In genomic region chr12:76165641-76166040, GRCm38 (mm10) we compare ENCODE assay signal across 15 mouse cellular contexts. TPM values are rescaled to one million over a fixed set of nuclear protein-coding genes. Genes with fewer than 3 reads are reported as not detected.
DNase-seq lines count a peak whose midpoint lies in the region.
"Had no signal": no experiment of that assay in that cellular context is flagged by ENCODE, and none has a peak within 500 bp of the region (broad histone marks: within the 10 kb centered on the region; RNA-seq: fewer than 3 reads in every experiment).

No protein-coding gene starts in this region.

- DNase-seq in gastrocnemius, adult 18-20 months (ENCODE audit: low spot score): peak; percentile 30
- no peak for DNase-seq in gastrocnemius, postnatal 14 days
- peak; percentile 8 for DNase-seq in gastrocnemius, postnatal 25 days
- no peak for DNase-seq in gastrocnemius, postnatal 4 days (ENCODE audit: low spot score in 2 of 2)
- DNase-seq in mesoderm, embryonic 11.5 days (ENCODE audit: low read depth, low spot score): peak; percentile 7
- no peak for DNase-seq in frontal cortex, postnatal 25 days (ENCODE audit: low spot score in 2 of 2)
- DNase-seq: adrenal gland, adult 8-10 months; adrenal gland, postnatal 14 days; adrenal gland, postnatal 36 days; B cell, adult 2 months; cerebellum, adult 11-12 months; cerebellum, adult 2 months; cerebellum, adult 9-10 months; cerebellum, postnatal 10 days; cerebellum, postnatal 25 days had no signal

- intact Hi-C loops in gastrocnemius, postnatal 14 days (cut with DNase I; ENCODE audit: low total_unique reads): no loop called here

RNA-seq across cellular contexts. Expression of gene Esr2, which starts 11.4 kb away (rescaled TPM):
- under 1 TPM in 1 of 2 experiments, not detected in 1; 0.11 TPM for total RNA-seq in gastrocnemius, adult 18-20 months (2021)
- not detected for total RNA-seq in gastrocnemius, postnatal 14 days (2021)
- total RNA-seq in gastrocnemius, postnatal 25 days (2021): not detected
- under 1 TPM; 0.10 to 0.34 TPM for total RNA-seq in gastrocnemius, postnatal 4 days (2021)
- total RNA-seq: adrenal gland, postnatal 14 days; adrenal gland, postnatal 36 days had no signal

Comparison
In these comparisons a context has a peak if more than half of its experiments do, and no peak if none do; other contexts are left out.
1. DNase-seq: peak in gastrocnemius, adult 18-20 months (single experiment), gastrocnemius, postnatal 25 days (single experiment) and mesoderm, embryonic 11.5 days (single experiment); none in gastrocnemius, postnatal 14 days (single experiment), gastrocnemius, postnatal 4 days (0 of 2) and frontal cortex, postnatal 25 days (0 of 2).